Mouse (Mus musculus) midbrain, embryonic 13.5 days (tissue): ENCODE measurements at regions not wholly inside any gene's neighbourhood (a gene's known extent, or its start where the extent isn't known, plus 50 kb on each side); places are given as distances from the start of the nearest gene placed in this dataset.

Source experiments
- ATAC-seq: fragments of 200-750 bp; cut with Nextera tagmentation; 2 replicates; pipeline ENCODE4 v1.8.0; 2017; ENCODE audit warnings: mild to moderate bottlenecking, moderate TSS enrichment, moderate library complexity
- H3K27ac ChIP-seq: fragments of 300-500 bp; sonication (generic); 2 replicates; pipeline ENCODE4 v1.5.1; 2015; ENCODE audit warnings: inconsistent platforms, mild to moderate bottlenecking, moderate library complexity
- H3K27me3 ChIP-seq: fragments of 300-500 bp; sonication (generic); 2 replicates; pipeline ENCODE4 v1.6.1; 2015; ENCODE audit warnings: mild to moderate bottlenecking, inconsistent platforms
- H3K36me3 ChIP-seq: fragments of 300-500 bp; sonication (generic); 2 replicates; pipeline ENCODE4 v1.6.1; 2015; ENCODE audit warnings: mild to moderate bottlenecking, inconsistent platforms
- H3K4me1 ChIP-seq: fragments of 300-500 bp; sonication (generic); replicated peaks from 2 replicates; pipeline ENCODE4 v1.6.1; 2015; ENCODE audit warnings: inconsistent platforms
- H3K4me2 ChIP-seq: fragments of 300-500 bp; sonication (generic); replicated peaks from 2 replicates; pipeline ENCODE4 v1.6.1; 2015; ENCODE audit warnings: moderate library complexity, mild to moderate bottlenecking, inconsistent platforms
- H3K4me3 ChIP-seq: fragments of 300-500 bp; sonication (generic); replicated peaks from 2 replicates; pipeline ENCODE4 v1.5.1; 2015; ENCODE audit warnings: mild to moderate bottlenecking, inconsistent platforms
- H3K9ac ChIP-seq: fragments of 300-500 bp; sonication (generic); replicated peaks from 2 replicates; pipeline ENCODE4 v1.6.1; 2015; ENCODE audit warnings: mild to moderate bottlenecking, inconsistent platforms
- H3K9me3 ChIP-seq: fragments of 300-500 bp; sonication (generic); 2 replicates; pipeline ENCODE4 v1.6.1; 2016; ENCODE audit warnings: mild to moderate bottlenecking, inconsistent platforms
- WGBS: fragments of 180-500 bp; shearing (Covaris S2); methylation state at CpG from one replicate; pipeline ENCODE4 v1.1.7; 2015; 5-methylcytosine and 5-hydroxymethylcytosine counted together

DNA sequence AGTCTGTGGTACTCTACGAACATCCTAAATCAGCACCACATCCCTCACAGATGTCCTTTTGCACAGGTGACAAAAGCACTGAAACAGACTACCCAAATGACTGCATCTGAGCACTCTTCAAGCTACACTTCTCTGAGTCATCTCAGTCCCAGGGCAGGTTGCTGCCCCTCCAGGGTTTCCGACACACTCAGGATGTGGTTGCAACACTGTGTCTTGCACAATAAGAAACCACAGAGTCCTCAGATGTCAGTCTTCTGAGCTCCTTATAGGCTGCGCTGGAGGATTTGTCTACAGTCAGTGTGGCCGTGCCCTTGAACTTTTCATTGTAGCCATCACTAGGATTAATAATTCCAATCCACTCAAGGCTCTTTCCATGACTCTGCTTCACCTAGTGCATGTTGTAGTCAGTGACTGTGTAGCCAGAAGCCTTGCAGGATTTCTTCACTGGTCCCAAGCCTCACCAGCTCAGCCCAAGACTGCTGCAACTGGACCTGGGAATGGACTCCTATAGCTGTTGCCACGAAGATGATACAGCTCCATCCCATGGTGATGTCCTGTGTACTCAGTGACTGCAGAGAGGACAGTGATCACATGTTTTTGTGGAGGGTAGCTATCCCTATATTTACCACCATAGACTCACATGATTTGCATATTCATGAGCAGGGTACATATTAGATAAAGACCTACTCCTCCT lies 1103.3 kb upstream of the Tenm3 start:
- WGBS, result 93% methylated on average over 5 of the region's 5 CpGs
- Histone ChIP-seq H3K36me3 (no peaks in the 10 kb centered on the region), H3K4me1 (no peaks in the 10 kb centered on the region), H3K9ac (no peak overlapping the region), H3K9me3 (no peaks in the 10 kb centered on the region), H3K27ac (no peak overlapping the region), H3K27me3 (no peaks in the 10 kb centered on the region), H3K4me2 (no peak overlapping the region), H3K4me3 (no peak overlapping the region)
- ATAC-seq, result no peak

DNA sequence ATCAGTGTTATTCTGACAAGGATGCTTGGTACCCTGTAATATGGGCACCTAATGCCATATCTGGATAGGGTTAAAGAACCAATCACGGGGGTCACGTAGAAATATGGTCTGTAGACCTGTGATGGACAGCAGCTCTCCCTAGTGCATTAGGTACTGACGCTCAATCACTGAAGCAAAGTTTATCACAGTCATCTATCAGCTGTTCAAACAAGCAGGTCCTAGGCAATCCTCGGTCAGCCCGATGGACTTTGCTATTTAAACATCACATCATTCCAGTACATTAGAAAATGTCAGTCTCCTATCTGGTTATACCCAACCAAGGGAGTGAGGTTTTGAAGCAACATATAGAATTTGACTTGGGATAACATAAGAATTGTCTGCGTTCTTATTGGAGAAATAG lies 1088.4 kb upstream of the Tenm3 start:
- no peaks in the 10 kb centered on the region for H3K27me3 ChIP-seq
- 89% methylated on average over 6 of the region's 6 CpGs for WGBS
- H3K36me3 ChIP-seq, result no peaks in the 10 kb centered on the region
- H3K4me3 ChIP-seq, result no peak overlapping the region
- H3K4me2 ChIP-seq, result no peak overlapping the region
- ATAC-seq, result no peak
- no peaks in the 10 kb centered on the region for H3K4me1 ChIP-seq
- no peak overlapping the region for H3K27ac ChIP-seq
- no peaks in the 10 kb centered on the region for H3K9me3 ChIP-seq
- no peak overlapping the region for H3K9ac ChIP-seq

DNA sequence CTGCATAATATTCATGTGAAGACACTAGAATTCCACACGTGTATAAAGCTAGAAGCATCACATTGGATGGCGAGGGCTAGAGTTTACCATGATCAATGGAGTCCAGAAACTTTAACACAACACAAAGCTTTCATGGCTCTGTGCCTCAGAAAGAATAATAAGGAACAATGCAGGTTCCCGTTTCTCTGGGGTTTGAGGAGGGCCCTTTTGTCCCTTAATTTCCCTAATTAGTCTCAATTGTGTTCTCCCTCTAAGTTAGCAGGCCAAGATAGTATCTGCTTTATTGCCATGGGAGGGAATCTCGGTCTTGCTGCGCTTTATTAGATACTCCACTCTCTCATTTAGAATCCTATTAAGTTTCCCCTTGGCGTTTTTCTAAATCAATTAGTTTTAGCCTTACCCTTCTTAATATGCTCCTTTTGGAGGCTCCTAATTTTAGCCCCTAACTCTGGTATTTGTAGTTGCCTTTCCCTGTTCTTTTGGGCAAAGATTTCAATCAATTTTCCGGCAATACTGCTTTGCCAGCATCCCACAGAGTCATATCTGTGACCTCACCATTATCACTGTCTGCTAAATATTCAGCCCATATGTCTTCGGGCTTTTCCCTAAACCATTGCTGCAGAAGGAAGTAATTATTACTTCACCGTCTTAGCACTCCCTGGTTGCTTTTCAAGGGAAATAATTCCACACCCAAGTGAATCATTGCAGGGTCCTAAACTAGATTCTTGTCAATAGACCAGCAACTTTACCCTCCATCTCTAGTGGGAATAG lies 1082.8 kb upstream of the Tenm3 start:
- no peaks in the 10 kb centered on the region for H3K36me3 ChIP-seq
- H3K27ac ChIP-seq, result no peak overlapping the region
- H3K9ac ChIP-seq, result no peak overlapping the region
- no peak overlapping the region for H3K4me3 ChIP-seq
- 21% methylated on average over 9 of the region's 9 CpGs for WGBS
- no peak overlapping the region for H3K4me2 ChIP-seq
- peaks cover 6% of the 10 kb centered on the region for H3K4me1 ChIP-seq
- no peak for ATAC-seq
- H3K27me3 ChIP-seq, result no peaks in the 10 kb centered on the region
- no peaks in the 10 kb centered on the region for H3K9me3 ChIP-seq

DNA sequence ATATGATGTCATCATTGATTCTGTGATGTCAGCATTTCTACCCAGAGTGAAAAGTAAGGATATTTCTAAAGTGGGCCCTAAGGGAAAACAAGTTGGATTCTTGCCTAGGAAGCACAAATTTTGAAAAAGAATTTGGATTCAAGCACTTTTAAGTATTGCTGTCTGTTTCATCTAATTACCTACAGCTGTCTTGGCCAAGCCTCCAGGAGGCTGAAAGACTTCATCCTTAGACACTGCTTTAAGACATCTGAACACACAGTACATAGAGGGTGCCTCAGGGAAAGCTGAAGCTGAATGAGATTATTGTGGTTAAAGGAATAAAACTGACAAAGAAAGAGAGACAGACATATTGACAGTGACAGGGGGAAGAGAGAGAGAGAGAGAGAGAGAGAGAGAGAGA lies 1061.3 kb upstream of the Tenm3 start:
- Histone ChIP-seq H3K27me3 (no peaks in the 10 kb centered on the region), H3K9ac (no peak overlapping the region), H3K36me3 (no peaks in the 10 kb centered on the region), H3K4me3 (no peak overlapping the region), H3K9me3 (no peaks in the 10 kb centered on the region), H3K27ac (no peak overlapping the region), H3K4me1 (peaks cover 12% of the 10 kb centered on the region), H3K4me2 (no peak overlapping the region)
- no peak for ATAC-seq

DNA sequence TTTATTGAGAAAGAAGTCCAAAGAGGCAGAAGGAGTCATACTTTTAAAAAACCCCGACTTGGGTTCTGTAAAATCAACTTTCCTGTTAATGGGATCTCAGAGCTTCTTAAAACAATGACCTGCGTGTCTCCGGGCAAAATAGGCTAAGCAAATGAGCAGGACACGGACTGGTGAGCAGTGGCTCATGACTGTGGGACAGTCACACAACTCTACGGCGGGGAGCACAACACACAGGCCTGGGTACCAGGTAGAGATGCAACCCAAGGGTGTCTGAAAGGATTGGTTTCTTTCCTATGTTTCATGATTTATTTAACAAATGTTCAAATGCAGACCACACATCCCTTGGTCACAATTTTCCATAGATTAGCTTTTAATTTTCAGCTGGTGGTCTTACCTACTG lies 1058.3 kb upstream of the Tenm3 start:
- Histone ChIP-seq H3K27me3 (no peaks in the 10 kb centered on the region), H3K4me3 (no peak overlapping the region), H3K4me2 (no peak overlapping the region), H3K27ac (no peak overlapping the region), H3K9ac (no peak overlapping the region), H3K36me3 (no peaks in the 10 kb centered on the region), H3K9me3 (no peaks in the 10 kb centered on the region), H3K4me1 (peaks cover 12% of the 10 kb centered on the region)
- no peak for ATAC-seq
- 53% methylated on average over 6 of the region's 6 CpGs for WGBS

DNA sequence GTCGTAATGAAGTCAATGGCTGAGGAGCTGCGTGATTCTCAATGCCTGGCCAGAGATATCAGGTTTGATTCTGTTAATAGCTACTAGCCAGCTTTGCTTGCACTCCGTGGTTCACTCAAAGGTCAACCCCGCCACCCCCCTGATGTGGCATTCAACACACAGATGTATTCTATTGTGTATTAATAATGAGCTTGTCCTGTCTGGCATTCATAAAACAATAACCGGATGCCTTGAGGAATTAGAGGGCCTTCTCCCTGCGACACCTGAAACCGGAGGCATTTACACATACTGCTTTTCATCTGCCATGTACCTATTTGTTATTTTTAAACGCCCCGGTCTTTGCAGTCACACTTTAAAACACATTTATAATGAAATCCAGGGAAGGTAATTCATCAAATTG lies 1057.8 kb upstream of the Tenm3 start:
- H3K9me3 ChIP-seq, result no peaks in the 10 kb centered on the region
- H3K4me1 ChIP-seq, result peaks cover 12% of the 10 kb centered on the region
- H3K27ac ChIP-seq, result no peak overlapping the region
- no peak overlapping the region for H3K4me3 ChIP-seq
- ATAC-seq, result 0 out of 2 replicates have a peak, but pooled peaks have one; percentile 34
- no peak overlapping the region for H3K9ac ChIP-seq
- peak overlapping the region; percentile 20; the same call in 1 of the 2 replicates for H3K4me2 ChIP-seq
- WGBS, result 16% methylated on average over 9 of the region's 9 CpGs
- no peaks in the 10 kb centered on the region for H3K36me3 ChIP-seq
- no peaks in the 10 kb centered on the region for H3K27me3 ChIP-seq
